Mouse (Mus musculus) spleen, adult 18-20 months (tissue): Measurements from ENCODE around the gene Stk24.

Source experiments
- DNase-seq, 2 experiments: peaks; one replicate each; pipeline ENCODE4 v3.0.0; 2022; ENCODE audit warnings: mixed read lengths in 2 of 2

Stk24 gene

DNA sequence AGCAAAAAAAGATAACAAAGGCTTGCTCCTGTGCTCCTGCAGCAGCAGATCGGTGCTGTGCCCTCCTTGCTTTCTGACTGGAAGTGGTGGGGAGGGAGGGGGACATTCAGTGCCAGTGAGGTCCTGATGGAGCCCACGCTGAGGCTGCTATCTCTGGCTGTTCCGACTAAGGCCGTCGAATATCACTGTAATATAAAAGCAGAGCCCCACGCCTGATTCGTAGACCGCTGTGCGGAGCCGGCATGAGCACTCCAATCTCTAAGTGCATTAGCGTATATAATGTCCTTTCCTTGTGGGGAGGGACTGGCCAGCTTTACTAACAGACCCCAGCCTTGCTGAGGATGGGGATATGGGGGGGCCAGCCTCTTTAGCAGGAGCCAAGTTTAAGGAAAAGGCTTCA, 120.5 kb downstream of the Stk24 start:
- no peak for DNase-seq

DNA sequence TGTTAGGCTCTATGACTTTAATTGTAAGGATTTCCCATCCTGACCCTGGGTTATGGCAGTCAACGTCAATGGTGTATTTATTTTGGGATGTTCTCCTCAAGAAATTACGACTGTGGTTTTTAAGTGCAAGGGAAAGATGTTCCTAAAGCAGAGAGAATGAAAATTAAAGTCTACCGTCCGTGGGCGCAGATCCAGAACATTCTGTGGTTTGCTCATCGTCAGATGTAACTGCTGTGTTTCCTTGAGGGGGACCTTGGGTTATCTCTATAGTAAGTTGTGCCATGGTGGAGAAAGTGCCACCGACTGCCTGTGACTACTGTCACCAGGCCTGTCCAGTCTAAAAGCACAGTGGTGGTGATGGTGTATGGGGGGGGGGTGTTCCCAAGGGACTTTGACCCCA, 122.9 kb downstream of the Stk24 start:
- DNase-seq: no peak

DNA sequence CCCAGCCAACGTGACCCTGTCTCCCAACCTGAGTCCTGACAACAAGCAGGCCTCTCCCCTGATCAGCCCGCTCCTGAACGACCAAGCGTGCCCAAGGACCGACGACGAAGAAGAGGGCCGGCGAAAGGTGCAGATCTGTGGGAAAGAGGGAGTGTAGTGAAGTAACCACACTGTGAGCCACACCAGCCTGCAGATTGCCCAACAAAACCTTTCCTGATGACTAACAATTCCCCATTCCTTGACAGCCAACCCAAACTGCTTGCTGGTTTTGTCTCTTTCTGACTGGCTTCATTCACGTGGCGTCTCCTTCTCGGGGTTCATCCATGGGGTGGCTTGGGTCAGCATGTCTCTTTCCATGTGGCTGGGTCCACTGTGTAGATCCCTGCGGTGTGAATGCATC, 124.3 kb downstream of the Stk24 start:
- no peak for DNase-seq

DNA sequence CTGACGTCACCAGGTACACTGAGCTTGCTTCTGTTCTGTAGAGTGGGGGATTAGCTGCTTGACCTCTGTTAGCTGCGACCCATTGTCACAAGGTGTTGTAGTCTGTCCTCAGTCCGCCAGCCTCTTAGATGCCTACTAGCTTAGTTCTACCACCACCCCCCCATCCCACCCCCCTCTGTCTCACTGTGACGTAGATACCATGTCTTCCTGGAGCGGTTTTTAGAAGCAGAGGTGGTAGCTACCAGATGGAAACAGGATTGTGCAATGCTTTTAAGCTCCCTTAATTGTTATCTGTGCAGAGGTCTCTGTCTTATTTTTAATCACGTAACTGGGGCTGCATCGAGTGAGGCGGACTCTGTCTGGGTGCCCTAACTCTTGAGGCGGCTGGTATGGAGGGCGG, 124.9 kb downstream of the Stk24 start:
- no peak for DNase-seq

DNA sequence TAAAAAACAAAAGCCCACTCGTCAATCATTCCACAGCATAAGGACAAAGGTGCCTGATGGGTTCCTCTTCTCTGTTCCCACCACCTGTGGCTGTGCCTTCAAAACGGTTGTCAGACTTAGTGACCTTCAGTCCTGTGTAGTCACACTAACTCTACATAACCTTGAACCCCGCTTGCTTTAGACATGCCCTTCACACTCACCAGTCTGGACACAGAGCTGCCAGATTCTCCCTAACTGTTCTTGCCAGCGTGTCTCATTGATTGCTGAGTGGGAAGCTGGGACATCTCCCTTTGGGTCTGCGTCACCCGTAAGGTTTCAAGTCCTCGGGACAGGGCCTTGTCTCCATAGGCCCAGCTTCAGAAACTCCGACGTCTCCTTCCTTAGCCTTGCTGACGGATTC, 127.3 kb downstream of the Stk24 start:
- no peak for DNase-seq

DNA sequence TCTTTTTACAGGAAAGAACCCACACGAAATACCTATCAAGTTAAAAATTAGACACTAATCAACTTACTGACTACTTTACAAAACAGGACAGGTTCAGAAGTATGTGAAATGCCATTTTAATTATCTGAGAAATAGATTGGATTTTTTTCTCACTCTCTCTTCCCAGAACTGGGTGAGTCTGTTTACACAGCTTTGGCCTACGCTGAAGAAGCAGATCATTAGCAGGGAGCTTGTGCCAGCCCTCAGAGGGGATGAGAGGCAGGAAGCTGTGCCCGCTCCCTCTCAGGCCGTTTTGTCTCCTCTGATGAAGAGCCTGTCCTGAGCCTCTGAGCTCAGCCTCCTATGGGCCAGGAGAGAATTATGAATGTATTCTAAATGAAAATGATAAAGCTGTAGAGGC, 128.1 kb downstream of the Stk24 start:
- DNase-seq: no peak

DNA sequence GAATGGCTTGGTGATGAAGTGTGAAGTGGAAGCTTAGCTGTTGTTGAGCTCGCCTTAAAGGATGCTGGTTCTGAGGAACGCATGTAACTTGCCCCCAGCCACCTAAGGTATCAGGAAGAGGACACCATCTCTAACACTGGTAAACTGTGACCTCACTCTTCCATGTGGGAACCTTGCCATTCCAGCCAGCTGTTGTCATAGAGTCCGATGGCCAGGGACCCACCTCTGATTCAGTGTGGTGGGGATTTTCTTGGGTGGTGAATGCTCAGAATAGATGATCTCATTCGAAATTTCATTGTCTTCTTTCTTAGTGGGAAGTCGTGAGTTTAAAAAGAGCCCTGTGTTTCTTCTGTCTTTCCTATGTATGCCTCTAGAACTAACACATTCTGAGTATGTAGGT, 128.7 kb downstream of the Stk24 start:
- DNase-seq: no peak

DNA sequence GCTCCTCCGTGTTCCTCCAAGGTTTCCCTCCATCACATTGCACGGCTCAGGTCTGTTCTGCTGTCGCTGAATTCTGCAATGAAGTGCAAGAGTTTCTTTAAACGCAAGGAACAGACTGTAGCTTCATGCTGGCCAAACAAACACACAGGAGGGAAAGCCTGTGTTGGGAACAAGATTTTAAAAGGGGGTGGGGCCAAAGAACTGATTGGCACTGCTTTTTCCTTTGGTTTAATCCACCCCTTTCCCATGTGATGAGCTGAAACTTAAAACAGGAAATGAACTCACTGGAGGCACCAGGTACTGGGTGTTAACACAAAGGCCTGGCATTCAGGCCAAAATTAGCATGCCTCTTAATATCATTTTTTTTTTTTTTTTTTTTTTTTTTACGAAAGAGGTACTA, 131.5 kb downstream of the Stk24 start:
- DNase-seq: no peak

DNA sequence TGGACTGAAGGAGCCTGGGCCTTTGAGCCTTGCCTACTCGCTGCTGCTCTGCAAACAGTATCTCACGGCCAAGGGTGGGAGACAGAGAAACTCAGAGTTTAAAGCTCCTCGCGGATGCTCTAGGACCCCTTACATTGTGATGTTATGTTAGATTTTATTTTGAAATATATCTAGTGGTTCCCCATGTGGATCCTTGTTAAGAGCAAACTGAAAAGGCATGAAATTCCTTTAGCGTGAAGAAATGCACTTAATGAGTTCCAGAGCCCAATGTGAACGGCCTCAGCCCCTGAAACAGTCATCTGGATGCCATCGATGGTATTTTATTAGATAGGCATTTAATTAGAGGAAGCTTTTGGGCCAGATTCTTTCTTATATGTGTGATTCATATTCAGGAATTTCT, 132.5 kb downstream of the Stk24 start:
- no peak for DNase-seq

DNA sequence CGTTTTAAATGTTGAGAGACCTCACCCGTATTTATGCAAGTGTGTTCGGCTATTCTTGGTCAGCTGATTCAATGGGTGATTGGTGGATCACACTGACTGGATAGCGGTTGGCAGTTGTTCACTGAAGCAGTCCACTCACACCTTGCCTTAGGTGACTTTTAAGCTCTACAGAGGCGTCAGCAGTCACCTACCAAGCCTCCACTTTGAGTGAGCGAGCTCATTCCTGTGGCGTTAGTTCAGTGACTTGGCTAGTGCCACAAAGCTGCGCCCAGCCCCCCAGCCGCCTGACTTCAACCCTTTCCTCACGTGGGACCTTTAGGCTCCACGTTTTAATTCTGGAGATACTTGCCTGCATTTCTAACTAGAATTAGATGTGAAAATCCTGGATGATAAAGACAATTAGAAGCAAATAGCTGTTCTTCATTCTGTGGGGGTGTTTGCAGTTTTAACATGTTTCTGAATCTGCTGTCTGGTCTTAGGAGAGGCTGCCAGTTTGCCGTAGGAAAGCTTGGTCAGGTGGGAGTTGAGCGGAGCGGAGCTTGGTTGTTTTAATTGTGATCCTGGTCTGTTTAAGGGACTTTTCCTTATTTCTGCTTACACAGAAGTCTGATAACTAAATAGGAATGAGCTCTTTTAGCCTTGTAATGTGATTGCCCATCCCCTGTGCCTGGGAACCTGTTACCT, 133.6 kb downstream of the Stk24 start:
- DNase-seq: no peak

DNA sequence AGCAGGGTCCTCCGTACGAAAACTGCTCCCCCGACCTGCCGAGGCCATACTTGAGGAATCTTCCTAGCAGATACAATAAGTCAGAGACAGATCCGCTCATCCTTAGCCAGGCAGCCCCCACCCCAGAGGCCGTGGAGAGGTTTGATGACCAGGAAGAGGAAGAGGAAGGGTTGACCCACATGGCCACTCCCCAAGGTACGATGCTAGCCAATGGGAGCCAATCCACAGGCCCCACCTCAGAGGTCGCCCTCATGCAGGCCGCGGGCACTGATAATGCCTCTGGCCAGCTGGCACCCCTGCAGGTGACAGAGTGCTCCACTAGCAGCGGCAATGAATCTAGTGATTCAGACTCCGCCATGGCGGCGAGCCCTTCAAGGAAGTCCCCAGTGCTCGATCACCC, 135.7 kb downstream of the Stk24 start:
- DNase-seq: no peak

DNA sequence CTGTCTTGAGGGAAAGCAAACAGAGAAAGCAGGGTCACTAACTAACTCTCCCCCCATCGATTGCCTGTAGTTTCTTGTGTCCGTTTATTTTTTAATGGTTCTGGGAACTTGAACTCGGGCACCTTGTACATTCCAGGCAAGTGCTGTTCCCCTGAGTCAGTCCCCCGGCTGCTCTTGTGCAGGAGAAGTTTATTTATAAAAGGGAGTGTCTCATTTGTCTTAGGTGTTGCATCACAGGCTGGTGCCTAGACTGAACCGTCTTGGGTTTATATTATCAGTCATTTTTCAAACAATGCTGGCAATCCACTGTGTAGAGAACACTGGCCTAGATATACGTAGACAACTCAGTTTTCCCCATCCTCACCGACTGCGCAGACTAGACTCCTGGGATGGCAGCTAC, 140.4 kb downstream of the Stk24 start:
- no peak for DNase-seq

DNA sequence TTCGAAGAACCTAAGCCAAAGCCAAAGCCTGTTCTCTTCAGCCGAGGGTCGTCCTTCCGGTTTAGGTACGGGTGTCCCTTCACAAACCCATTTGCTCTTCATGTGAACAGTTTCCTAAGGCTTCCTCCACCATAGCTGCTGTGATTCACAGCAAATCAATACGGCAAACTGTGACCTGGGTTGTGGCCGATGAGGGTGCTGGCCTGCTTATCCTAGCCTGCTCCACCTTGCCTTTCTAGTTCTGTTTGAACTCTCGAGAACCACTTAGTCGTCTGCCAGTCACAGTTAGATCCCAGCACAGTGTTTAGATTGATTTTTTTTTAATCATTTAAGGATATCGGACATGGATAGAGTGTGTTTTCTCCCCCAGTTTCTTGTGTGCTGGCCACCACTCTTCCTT, 141.1 kb downstream of the Stk24 start:
- no peak for DNase-seq

DNA sequence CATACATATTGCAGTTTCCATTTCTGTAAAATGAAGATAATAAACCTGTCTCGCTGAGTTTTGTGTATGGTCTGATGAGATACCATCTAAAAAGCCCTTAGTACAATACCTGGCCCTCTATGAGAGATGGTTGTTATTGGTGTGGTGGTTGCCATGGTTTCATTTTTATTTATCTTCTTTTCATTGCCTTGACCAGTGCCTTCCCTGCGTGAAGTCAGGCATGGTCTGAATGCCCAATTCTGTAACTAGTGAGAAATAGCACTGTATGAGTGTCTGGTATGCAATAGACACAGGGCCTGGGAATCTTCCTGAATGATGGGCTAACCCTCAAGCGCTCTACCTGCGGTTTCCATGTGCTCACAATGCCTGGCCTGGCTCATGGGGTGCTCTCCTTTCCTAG, 143.1 kb downstream of the Stk24 start:
- DNase-seq: no peak
